Mouse (Mus musculus) liver, postnatal 0 days (tissue): ENCODE measurements at regions not wholly inside any gene's neighbourhood (a gene's known extent, or its start where the extent isn't known, plus 50 kb on each side); places are given as distances from the start of the nearest gene placed in this dataset.

Source experiments
- CTCF ChIP-seq: sonication (generic); IDR thresholded peaks from 2 replicates; pipeline ENCODE4 v1.5.1; 2016; ENCODE audit warnings: antibody characterized with exemption, low read depth
- EP300 ChIP-seq: IDR thresholded peaks from 2 replicates; pipeline ENCODE4 v1.6.1; 2016; ENCODE audit warnings: antibody characterized with exemption, low read depth, mild to moderate bottlenecking

DNA sequence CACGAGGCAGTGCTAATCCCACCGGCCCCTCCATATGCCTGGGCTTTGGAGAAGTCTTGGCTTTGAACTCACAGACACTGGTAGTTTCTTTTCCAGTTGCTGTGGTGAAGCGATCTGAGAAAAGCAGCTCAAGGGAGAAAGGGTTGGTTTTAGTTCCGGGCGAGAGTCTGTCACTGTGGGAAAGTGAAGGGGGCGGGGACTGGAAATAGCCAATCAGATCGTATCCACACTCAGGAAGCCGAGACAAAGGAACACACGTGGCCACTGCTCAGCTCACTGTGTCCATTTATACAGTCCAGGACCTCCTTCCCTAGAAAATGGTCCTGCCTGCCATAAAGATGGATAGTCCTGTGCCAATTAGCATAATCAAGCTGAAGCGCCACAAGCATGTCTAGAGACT, 57.2 kb upstream of the Tgfbr2 start:
- TF ChIP-seq CTCF = no peak
- no peak for TF ChIP-seq EP300
